In the genomic region with DNA sequence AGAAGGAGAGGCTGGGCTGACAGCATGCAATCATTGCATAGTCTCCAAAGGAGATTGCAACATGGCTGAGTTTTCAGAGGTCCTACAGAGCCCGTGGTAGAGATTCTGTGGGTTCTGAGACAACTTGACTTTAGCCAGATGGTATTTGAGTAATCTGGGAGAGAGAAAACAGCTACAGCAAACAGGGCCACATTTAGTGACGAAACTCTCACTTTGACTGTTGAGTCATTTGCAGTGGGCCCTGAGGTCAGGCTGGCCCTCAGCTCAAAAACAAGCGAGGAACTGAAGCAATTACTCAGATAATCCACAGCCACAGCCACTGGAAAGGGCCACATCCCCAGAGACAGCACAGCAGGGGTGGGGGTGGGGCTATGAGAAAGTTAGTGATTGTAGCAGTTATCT, we compare ENCODE assay signal across 9 mouse cellular contexts.
DNase-seq lines count a peak whose midpoint lies in the region; ATAC-seq and TF ChIP-seq lines count a peak whose summit lies in the region.
"Had no signal": no experiment of that assay in that cellular context is flagged by ENCODE, and none has a peak within 500 bp of the region (broad histone marks: within the 10 kb centered on the region; RNA-seq: fewer than 3 reads in every experiment).

No protein-coding gene starts in this region.

- H3K9me3 ChIP-seq in lung, embryonic 14.5 days (ENCODE audit: low read depth, low read length), result no peaks in the 10 kb centered on the region
- no peaks in the 10 kb centered on the region for H3K9me3 ChIP-seq in intestine, embryonic 16.5 days (ENCODE audit: control insufficient read depth, low read length)
- no peaks in the 10 kb centered on the region for H3K9me3 ChIP-seq in stomach, embryonic 15.5 days
- H3K9me3 ChIP-seq in kidney, embryonic 15.5 days (replicated peaks), result no peaks in the 10 kb centered on the region
- H3K9me3 ChIP-seq: neural tube, embryonic 13.5 days had no signal

- ATAC-seq in lung, embryonic 14.5 days (ENCODE audit: insufficient read depth), result no peak
- no peak for ATAC-seq in intestine, embryonic 16.5 days
- no peak for ATAC-seq in stomach, embryonic 15.5 days (ENCODE audit: insufficient read depth, low FRiP score, low read depth)
- ATAC-seq in kidney, embryonic 15.5 days (replicated peaks; ENCODE audit: low FRiP score), result no peak

- peak; percentile 8 for DNase-seq in lung, embryonic 14.5 days
- no peak for DNase-seq in lung, postnatal 25 days (ENCODE audit: low spot score)
- no peak for DNase-seq in cerebellum, adult 18-20 months
- DNase-seq in kidney, postnatal 10 days, result no peak

- TF ChIP-seq CTCF in lung, embryonic 14.5 days (IDR thresholded peaks at IDR 0.05; ENCODE audit: low read depth), result no peak
- no peak for TF ChIP-seq CTCF in embryonic fibroblast, embryonic 13.5 days (IDR thresholded peaks at IDR 0.05; ENCODE audit: borderline replicate concordance, insufficient read depth, low read length)

- no peak for TF ChIP-seq POLR2A in embryonic fibroblast, embryonic 13.5 days (IDR thresholded peaks at IDR 0.05; ENCODE audit: low read depth, low read length)

- H3K36me3 ChIP-seq in lung, embryonic 14.5 days (ENCODE audit: insufficient read depth), result no peaks in the 10 kb centered on the region
- no peaks in the 10 kb centered on the region for H3K36me3 ChIP-seq in intestine, embryonic 16.5 days (ENCODE audit: control insufficient read depth, insufficient read depth, low read length)
- H3K36me3 ChIP-seq in stomach, embryonic 15.5 days, result no peaks in the 10 kb centered on the region
- no peaks in the 10 kb centered on the region for H3K36me3 ChIP-seq in kidney, embryonic 15.5 days
- H3K36me3 ChIP-seq: neural tube, embryonic 13.5 days had no signal

- no peak overlapping the region for H3K4me3 ChIP-seq in lung, embryonic 14.5 days (ENCODE audit: low read depth, low read length)
- no peak overlapping the region for H3K4me3 ChIP-seq in embryonic fibroblast, embryonic 13.5 days (ENCODE audit: insufficient read depth, low read length)
- no peak overlapping the region for H3K4me3 ChIP-seq in intestine, embryonic 16.5 days (ENCODE audit: low read length)
- no peak overlapping the region for H3K4me3 ChIP-seq in stomach, embryonic 15.5 days (replicated peaks)
- no peak overlapping the region for H3K4me3 ChIP-seq in kidney, embryonic 15.5 days (replicated peaks)
- H3K4me3 ChIP-seq: neural tube, embryonic 13.5 days had no signal

- H3K27me3 ChIP-seq in lung, embryonic 14.5 days (ENCODE audit: insufficient read depth, low read length), result no peaks in the 10 kb centered on the region
- no peaks in the 10 kb centered on the region for H3K27me3 ChIP-seq in intestine, embryonic 16.5 days (replicated peaks; ENCODE audit: control insufficient read depth, insufficient read depth, low read length)
- H3K27me3 ChIP-seq in stomach, embryonic 15.5 days (replicated peaks), result no peaks in the 10 kb centered on the region
- no peaks in the 10 kb centered on the region for H3K27me3 ChIP-seq in kidney, embryonic 15.5 days
- H3K27me3 ChIP-seq: neural tube, embryonic 13.5 days had no signal

- H3K9ac ChIP-seq in lung, embryonic 14.5 days, result no peak overlapping the region
- H3K9ac ChIP-seq in intestine, embryonic 16.5 days (ENCODE audit: low read depth, low read length), result 0 out of 2 replicates have a peak overlapping the region, but pooled peaks have one; percentile 7
- no peak overlapping the region for H3K9ac ChIP-seq in stomach, embryonic 15.5 days
- no peak overlapping the region for H3K9ac ChIP-seq in kidney, embryonic 15.5 days
- H3K9ac ChIP-seq: neural tube, embryonic 13.5 days had no signal

- H3K4me2 ChIP-seq in lung, embryonic 14.5 days, result no peak overlapping the region
- no peak overlapping the region for H3K4me2 ChIP-seq in intestine, embryonic 16.5 days (ENCODE audit: low read depth, low read length)
- no peak overlapping the region for H3K4me2 ChIP-seq in stomach, embryonic 15.5 days
- H3K4me2 ChIP-seq in kidney, embryonic 15.5 days, result no peak overlapping the region
- H3K4me2 ChIP-seq: neural tube, embryonic 13.5 days had no signal

- no peak overlapping the region for H3K27ac ChIP-seq in lung, embryonic 14.5 days (ENCODE audit: low read depth)
- peak overlapping the region; percentile 97 for H3K27ac ChIP-seq in embryonic fibroblast, embryonic 13.5 days (ENCODE audit: insufficient read depth, low read length)
- peak overlapping the region; percentile 34 for H3K27ac ChIP-seq in intestine, embryonic 16.5 days (ENCODE audit: low read length)
- peak overlapping the region; percentile 40 for H3K27ac ChIP-seq in stomach, embryonic 15.5 days
- no peak overlapping the region for H3K27ac ChIP-seq in kidney, embryonic 15.5 days
- H3K27ac ChIP-seq: neural tube, embryonic 13.5 days had no signal

- peaks cover 6% of the 10 kb centered on the region for H3K4me1 ChIP-seq in lung, embryonic 14.5 days (ENCODE audit: insufficient read depth)
- H3K4me1 ChIP-seq in embryonic fibroblast, embryonic 13.5 days (ENCODE audit: control insufficient read depth, insufficient read depth, low read length), result peaks cover 6% of the 10 kb centered on the region
- peaks cover 30% of the 10 kb centered on the region for H3K4me1 ChIP-seq in intestine, embryonic 16.5 days (ENCODE audit: control insufficient read depth, insufficient read depth, low read length)
- peaks cover 20% of the 10 kb centered on the region for H3K4me1 ChIP-seq in stomach, embryonic 15.5 days
- H3K4me1 ChIP-seq in kidney, embryonic 15.5 days, result peaks cover 32% of the 10 kb centered on the region

- 26% methylated on average over 3 of the region's 3 CpGs for WGBS in lung, embryonic 14.5 days
- WGBS in intestine, embryonic 16.5 days, result 30% methylated on average over 3 of the region's 3 CpGs
- 32% methylated on average over 3 of the region's 3 CpGs for WGBS in stomach, embryonic 15.5 days
- WGBS in kidney, embryonic 15.5 days, result 35% methylated on average over 3 of the region's 3 CpGs

Comparison
In these comparisons a context has a peak if more than half of its experiments do, and no peak if none do; other contexts are left out.
1. H3K27ac ChIP-seq: peak in embryonic fibroblast, embryonic 13.5 days (single experiment), intestine, embryonic 16.5 days (single experiment) and stomach, embryonic 15.5 days (single experiment); none in lung, embryonic 14.5 days (single experiment) and kidney, embryonic 15.5 days (single experiment).